Mouse (Mus musculus): ENCODE measurements at regions not wholly inside any gene's neighbourhood (a gene's known extent, or its start where the extent isn't known, plus 50 kb on each side); places are given as distances from the start of the nearest gene placed in this dataset.

DNA sequence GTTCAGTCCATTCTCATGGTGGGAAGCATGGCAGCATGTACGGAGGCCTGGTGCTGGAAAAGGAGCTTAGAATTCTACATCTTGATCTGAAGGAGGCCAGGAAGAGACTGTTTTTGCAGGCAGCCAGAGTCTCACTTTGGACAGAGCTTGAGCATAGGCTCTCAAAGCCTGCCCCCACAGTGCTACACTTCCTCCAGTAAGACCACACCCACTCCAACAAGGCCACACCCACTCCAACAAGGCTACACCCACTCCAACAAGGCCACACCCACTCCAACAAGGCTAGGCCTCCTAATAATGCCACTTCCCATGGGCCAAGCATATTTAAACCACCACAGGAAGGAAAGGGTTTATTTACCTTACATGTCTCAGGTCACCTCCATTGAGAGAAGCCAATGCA lies 121.0 kb downstream of the Dyrk2 start:
- no peak for DNase-seq (ENCODE audit: low spot score)
- H3K9ac ChIP-seq (ENCODE audit: low read depth, low read length), result no peak overlapping the region
- H3K36me3 ChIP-seq (ENCODE audit: control insufficient read depth, insufficient read depth, low read length), result no peaks in the 10 kb centered on the region
- no peak overlapping the region for H3K4me2 ChIP-seq
- no peak overlapping the region for H3K27ac ChIP-seq (ENCODE audit: low read depth, low read length)
- no peaks in the 10 kb centered on the region for H3K4me1 ChIP-seq (replicated peaks; ENCODE audit: control insufficient read depth, insufficient read depth, low read length)
- no peak overlapping the region for H3K4me3 ChIP-seq (ENCODE audit: low read depth, low read length)
- H3K27me3 ChIP-seq (replicated peaks; ENCODE audit: control insufficient read depth, insufficient read depth, low read length), result no peaks in the 10 kb centered on the region
- WGBS, result 81% methylated on average over 1 of the region's 1 CpGs
- peak; percentile 67 for ATAC-seq (replicated peaks; ENCODE audit: low FRiP score)
- H3K9me3 ChIP-seq (ENCODE audit: control insufficient read depth, low read length), result no peaks in the 10 kb centered on the region

GRCm38 (mm10) chr10:118749756-118750155 lies 120.3 kb downstream of the Dyrk2 start:
- no peaks in the 10 kb centered on the region for H3K4me1 ChIP-seq (replicated peaks; ENCODE audit: control insufficient read depth, insufficient read depth, low read length)
- no peak overlapping the region for H3K4me3 ChIP-seq (ENCODE audit: low read depth, low read length)
- no peaks in the 10 kb centered on the region for H3K36me3 ChIP-seq (ENCODE audit: control insufficient read depth, insufficient read depth, low read length)
- ATAC-seq (replicated peaks; ENCODE audit: low FRiP score) (no peak), DNase-seq (ENCODE audit: low spot score) (no peak)
- WGBS, result 73% methylated on average over 6 of the region's 6 CpGs
- no peaks in the 10 kb centered on the region for H3K27me3 ChIP-seq (replicated peaks; ENCODE audit: control insufficient read depth, insufficient read depth, low read length)
- H3K27ac ChIP-seq (ENCODE audit: low read depth, low read length), result no peak overlapping the region
- no peak overlapping the region for H3K4me2 ChIP-seq
- H3K9me3 ChIP-seq (ENCODE audit: control insufficient read depth, low read length), result no peaks in the 10 kb centered on the region
- H3K9ac ChIP-seq (ENCODE audit: low read depth, low read length), result no peak overlapping the region

DNA sequence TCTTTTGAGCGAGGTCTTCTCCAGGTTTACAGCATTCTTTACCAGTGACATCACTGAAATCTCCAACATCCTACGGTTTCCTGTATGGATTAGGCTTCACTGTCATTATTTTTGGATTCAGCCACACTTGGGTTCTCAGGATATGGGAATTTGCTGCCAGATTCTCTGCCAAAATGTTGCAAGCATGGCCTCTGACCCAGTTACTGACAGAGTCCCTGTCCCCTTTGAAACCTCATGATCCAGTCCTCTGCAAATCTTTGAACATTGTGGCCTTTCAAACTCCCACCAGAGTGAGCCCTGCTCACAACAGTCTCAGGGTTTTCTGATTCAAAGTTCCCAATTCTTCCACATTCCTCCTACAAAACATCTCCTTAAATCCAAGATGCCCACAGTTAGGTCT lies 118.9 kb downstream of the Dyrk2 start:
- no peak overlapping the region for H3K4me3 ChIP-seq (ENCODE audit: low read depth, low read length)
- WGBS, result 59% methylated on average over 2 of the region's 2 CpGs
- H3K9me3 ChIP-seq (ENCODE audit: control insufficient read depth, low read length), result no peaks in the 10 kb centered on the region
- ATAC-seq (replicated peaks; ENCODE audit: low FRiP score) (no peak), DNase-seq (ENCODE audit: low spot score) (no peak)
- H3K9ac ChIP-seq (ENCODE audit: low read depth, low read length), result no peak overlapping the region
- H3K4me1 ChIP-seq (replicated peaks; ENCODE audit: control insufficient read depth, insufficient read depth, low read length), result no peaks in the 10 kb centered on the region
- H3K4me2 ChIP-seq, result no peak overlapping the region
- no peaks in the 10 kb centered on the region for H3K36me3 ChIP-seq (ENCODE audit: control insufficient read depth, insufficient read depth, low read length)
- no peak overlapping the region for H3K27ac ChIP-seq (ENCODE audit: low read depth, low read length)
- no peaks in the 10 kb centered on the region for H3K27me3 ChIP-seq (replicated peaks; ENCODE audit: control insufficient read depth, insufficient read depth, low read length)

DNA sequence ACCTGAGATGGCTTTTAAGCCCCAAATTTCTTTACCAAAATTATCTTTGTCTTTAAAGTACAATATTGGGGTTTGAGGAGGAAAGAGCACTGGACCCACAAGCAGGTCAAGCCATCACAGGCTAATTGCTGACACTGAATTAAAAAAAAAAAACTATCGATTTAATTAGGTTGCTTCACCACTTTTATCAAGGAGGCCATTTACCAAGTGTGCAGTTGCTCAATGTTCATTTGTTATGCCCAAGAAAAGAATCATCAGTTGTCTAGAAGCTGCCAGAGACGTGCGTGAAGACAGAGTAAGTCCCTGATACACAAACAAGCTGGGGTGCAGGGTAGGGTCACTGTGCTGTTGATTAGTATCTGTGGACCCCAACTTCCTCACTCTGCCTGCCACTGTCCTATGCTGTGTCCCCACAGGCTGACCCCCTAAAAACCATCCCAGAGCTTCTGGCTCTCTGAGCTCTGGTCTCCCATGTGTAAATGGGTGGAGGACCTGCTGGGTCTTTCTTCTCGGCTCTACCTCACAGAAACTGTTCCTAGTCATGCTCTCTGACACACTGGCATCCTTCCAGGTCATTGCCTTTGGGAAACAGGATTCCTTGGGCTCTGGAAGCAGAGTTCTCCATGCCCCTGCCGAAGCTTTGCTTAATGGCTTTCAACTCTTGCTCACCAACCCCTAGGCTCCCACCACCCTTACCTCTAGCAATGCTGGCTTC lies 116.8 kb downstream of the Dyrk2 start:
- WGBS, result 77% methylated on average over 5 of the region's 5 CpGs
- ATAC-seq (replicated peaks; ENCODE audit: low FRiP score), result no peak
- no peak overlapping the region for H3K27ac ChIP-seq (ENCODE audit: low read depth, low read length)
- H3K27me3 ChIP-seq (replicated peaks; ENCODE audit: control insufficient read depth, insufficient read depth, low read length), result no peaks in the 10 kb centered on the region
- no peaks in the 10 kb centered on the region for H3K4me1 ChIP-seq (replicated peaks; ENCODE audit: control insufficient read depth, insufficient read depth, low read length)
- no peak overlapping the region for H3K4me3 ChIP-seq (ENCODE audit: low read depth, low read length)
- no peaks in the 10 kb centered on the region for H3K36me3 ChIP-seq (ENCODE audit: control insufficient read depth, insufficient read depth, low read length)
- no peak overlapping the region for H3K9ac ChIP-seq (ENCODE audit: low read depth, low read length)
- no peaks in the 10 kb centered on the region for H3K9me3 ChIP-seq (ENCODE audit: control insufficient read depth, low read length)
- no peak overlapping the region for H3K4me2 ChIP-seq
- DNase-seq (ENCODE audit: low spot score), result no peak

DNA sequence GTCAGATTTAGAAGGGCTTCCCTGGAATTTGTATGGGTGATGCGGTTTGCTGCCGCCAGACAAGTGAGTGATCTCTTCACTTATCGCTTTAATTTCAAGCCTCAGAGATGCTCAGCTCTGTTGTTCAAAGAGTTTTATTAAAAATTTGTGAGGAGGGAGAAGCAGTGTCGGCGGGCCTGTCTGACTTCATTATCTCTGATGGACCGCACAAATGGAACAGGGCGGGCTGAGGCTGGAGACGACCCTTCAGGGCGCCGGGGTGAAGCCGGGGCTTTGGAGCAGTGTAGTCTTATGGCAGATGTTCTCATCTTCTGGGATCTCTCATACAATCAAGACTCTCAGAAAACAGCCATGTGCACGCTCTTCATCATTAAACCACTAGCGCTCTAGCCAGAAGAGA lies 115.2 kb downstream of the Dyrk2 start:
- Histone ChIP-seq H3K27me3 (replicated peaks; ENCODE audit: control insufficient read depth, insufficient read depth, low read length) (no peaks in the 10 kb centered on the region), H3K9ac (ENCODE audit: low read depth, low read length) (no peak overlapping the region), H3K9me3 (ENCODE audit: control insufficient read depth, low read length) (no peaks in the 10 kb centered on the region), H3K36me3 (ENCODE audit: control insufficient read depth, insufficient read depth, low read length) (no peaks in the 10 kb centered on the region), H3K4me3 (ENCODE audit: low read depth, low read length) (no peak overlapping the region), H3K4me1 (replicated peaks; ENCODE audit: control insufficient read depth, insufficient read depth, low read length) (no peaks in the 10 kb centered on the region), H3K27ac (ENCODE audit: low read depth, low read length) (no peak overlapping the region), H3K4me2 (no peak overlapping the region)
- 82% methylated on average over 13 of the region's 13 CpGs for WGBS
- no peak for ATAC-seq (replicated peaks; ENCODE audit: low FRiP score)
- no peak for DNase-seq (ENCODE audit: low spot score)

DNA sequence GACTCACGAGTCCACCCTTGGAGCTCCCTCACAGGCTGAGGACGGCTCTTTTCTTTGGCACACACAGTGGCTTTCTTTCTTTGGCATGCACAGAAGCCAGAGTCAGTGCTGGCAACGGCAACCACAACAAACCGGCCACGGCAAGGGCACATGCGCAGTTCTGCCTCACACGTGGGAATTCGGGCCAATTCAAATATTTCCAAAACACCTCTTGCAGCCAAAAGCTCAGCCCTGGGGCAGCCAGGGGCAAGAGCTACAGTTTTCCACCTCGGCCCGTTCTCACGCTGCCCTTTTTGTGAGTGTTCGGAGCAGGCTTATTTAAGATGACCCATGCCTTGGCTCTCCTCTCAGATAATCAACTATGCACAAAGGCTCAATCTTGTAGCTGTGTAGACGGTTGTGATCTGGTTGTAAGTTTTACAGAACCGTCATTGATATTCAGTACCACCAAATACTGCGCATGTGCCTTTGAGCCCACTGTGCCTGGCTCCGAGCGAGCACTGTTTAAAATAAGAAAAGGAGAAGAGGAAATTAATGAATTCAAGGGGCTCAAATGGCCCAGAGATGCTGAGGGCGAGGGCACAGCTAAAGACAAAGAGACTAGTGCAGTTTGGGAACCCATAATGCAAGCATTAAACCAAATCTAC lies 111.1 kb downstream of the Dyrk2 start:
- ATAC-seq (replicated peaks; ENCODE audit: low FRiP score), result no peak
- Histone ChIP-seq H3K9me3 (ENCODE audit: control insufficient read depth, low read length) (no peaks in the 10 kb centered on the region), H3K4me3 (ENCODE audit: low read depth, low read length) (no peak overlapping the region), H3K9ac (ENCODE audit: low read depth, low read length) (no peak overlapping the region), H3K4me2 (no peak overlapping the region), H3K4me1 (replicated peaks; ENCODE audit: control insufficient read depth, insufficient read depth, low read length) (peaks cover 7% of the 10 kb centered on the region; the same call in 1 of the 2 replicates), H3K27me3 (replicated peaks; ENCODE audit: control insufficient read depth, insufficient read depth, low read length) (no peaks in the 10 kb centered on the region), H3K36me3 (ENCODE audit: control insufficient read depth, insufficient read depth, low read length) (no peaks in the 10 kb centered on the region), H3K27ac (ENCODE audit: low read depth, low read length) (no peak overlapping the region)
- WGBS, result 87% methylated on average over 18 of the region's 18 CpGs
- no peak for DNase-seq (ENCODE audit: low spot score)

GRCm38 (mm10) chr10:118760441-118760840 lies 109.6 kb downstream of the Dyrk2 start:
- no peak overlapping the region for H3K4me2 ChIP-seq
- ATAC-seq (replicated peaks; ENCODE audit: low FRiP score) (no peak), DNase-seq (ENCODE audit: low spot score) (no peak)
- H3K27ac ChIP-seq (ENCODE audit: low read depth, low read length), result no peak overlapping the region
- no peak overlapping the region for H3K4me3 ChIP-seq (ENCODE audit: low read depth, low read length)
- H3K4me1 ChIP-seq (replicated peaks; ENCODE audit: control insufficient read depth, insufficient read depth, low read length), result peaks cover 10% of the 10 kb centered on the region
- no peaks in the 10 kb centered on the region for H3K9me3 ChIP-seq (ENCODE audit: control insufficient read depth, low read length)
- no peaks in the 10 kb centered on the region for H3K27me3 ChIP-seq (replicated peaks; ENCODE audit: control insufficient read depth, insufficient read depth, low read length)
- 75% methylated on average over 8 of the region's 8 CpGs for WGBS
- no peak overlapping the region for H3K9ac ChIP-seq (ENCODE audit: low read depth, low read length)
- H3K36me3 ChIP-seq (ENCODE audit: control insufficient read depth, insufficient read depth, low read length), result no peaks in the 10 kb centered on the region

GRCm38 (mm10) chr10:118761101-118761868 lies 108.7 kb downstream of the Dyrk2 start:
- H3K27ac ChIP-seq (ENCODE audit: low read depth, low read length), result no peak overlapping the region
- H3K9ac ChIP-seq (ENCODE audit: low read depth, low read length), result no peak overlapping the region

More at GRCm38 (mm10) chr10:118761101-118761868, 108.7 kb downstream of the Dyrk2 start:
- H3K4me1 ChIP-seq (replicated peaks; ENCODE audit: control insufficient read depth, insufficient read depth, low read length), result peaks cover 16% of the 10 kb centered on the region
- H3K4me2 ChIP-seq, result no peak overlapping the region
- H3K36me3 ChIP-seq (ENCODE audit: control insufficient read depth, insufficient read depth, low read length), result no peaks in the 10 kb centered on the region
- ATAC-seq (replicated peaks; ENCODE audit: low FRiP score) (no peak), DNase-seq (ENCODE audit: low spot score) (no peak)
- H3K9me3 ChIP-seq (ENCODE audit: control insufficient read depth, low read length), result no peaks in the 10 kb centered on the region
- WGBS, result 57% methylated on average over 10 of the region's 10 CpGs
- no peaks in the 10 kb centered on the region for H3K27me3 ChIP-seq (replicated peaks; ENCODE audit: control insufficient read depth, insufficient read depth, low read length)
- H3K4me3 ChIP-seq (ENCODE audit: low read depth, low read length), result no peak overlapping the region
